Mouse (Mus musculus): Measurements from ENCODE around the gene Ahcyl1.

DNA sequence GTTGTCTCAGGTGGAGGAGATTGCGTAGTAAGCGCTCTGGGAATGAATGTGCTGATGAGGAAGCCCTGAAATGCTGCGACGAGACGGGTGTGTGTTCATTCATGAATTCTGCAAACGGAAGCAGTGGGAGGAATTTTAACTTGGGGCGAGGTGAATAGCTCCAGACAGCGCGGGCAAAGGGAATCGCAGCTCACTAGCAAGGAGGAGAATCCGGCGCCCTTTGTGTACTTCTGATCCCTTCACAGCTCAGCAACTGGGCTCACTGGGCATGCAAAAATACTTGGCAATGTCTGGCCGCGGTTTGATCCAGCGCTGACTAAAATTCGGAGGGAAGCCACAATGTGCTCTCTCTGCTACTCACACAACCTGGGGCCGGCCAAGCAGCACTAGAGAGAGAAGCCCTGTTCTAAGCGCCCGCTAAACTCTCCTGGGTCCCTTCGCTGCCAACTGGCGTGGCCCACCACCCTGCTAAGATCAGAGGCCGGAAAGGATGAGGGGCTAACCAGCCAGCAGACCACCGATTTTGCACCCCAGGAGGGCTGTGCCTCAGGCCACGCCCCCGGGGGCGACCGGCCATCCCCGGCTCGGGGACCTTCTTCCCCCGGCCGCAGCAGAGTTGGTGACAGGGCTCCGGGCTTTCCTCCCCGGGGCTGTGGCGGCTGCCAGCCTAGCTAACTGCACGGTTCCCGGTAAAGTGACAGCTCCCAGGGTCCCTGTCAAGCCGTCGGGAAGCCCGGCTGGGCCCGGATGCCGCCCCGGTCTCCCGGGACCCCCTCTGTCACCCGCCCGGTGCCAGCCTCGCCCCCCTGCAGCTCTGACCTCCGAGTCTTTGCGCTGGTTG is 65.5 kb downstream of the Ahcyl1 start, which contains the start of gene Gm10961:
- TF ChIP-seq POLR2A (IDR thresholded peaks at IDR 0.05; ENCODE audit: borderline replicate concordance, control insufficient read depth, low read depth, low read length) (no peak), CTCF (IDR thresholded peaks at IDR 0.05; ENCODE audit: control insufficient read depth, insufficient read depth, low read length) (no peak)
